In the genomic region with DNA sequence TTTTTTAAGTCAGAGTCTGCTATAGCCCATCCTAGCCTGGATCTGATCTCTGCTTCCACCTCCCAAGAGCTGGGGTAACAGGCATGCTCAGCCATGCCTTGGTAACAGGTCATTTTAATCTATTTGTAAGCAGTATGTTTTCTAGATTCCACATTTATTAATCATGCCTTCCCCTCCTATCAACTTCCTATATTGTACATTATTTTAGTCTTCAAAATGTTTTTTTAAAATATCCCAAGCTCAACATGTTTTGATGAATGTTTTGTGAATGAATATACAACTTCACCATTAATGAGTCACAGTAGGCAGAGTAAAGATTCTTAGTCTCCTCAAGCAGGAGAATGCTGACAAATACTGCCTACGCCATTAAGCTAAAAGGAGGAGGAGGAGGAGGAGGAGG, we compare ENCODE assay signal across 32 mouse cellular contexts. TPM values are rescaled to one million over a fixed set of nuclear protein-coding genes. Genes with fewer than 3 reads are reported as not detected.
DNase-seq lines count a peak whose midpoint lies in the region; ATAC-seq and TF ChIP-seq lines count a peak whose summit lies in the region.
"Had no signal": no experiment of that assay in that cellular context is flagged by ENCODE, and none has a peak within 500 bp of the region (broad histone marks: within the 10 kb centered on the region; RNA-seq: fewer than 3 reads in every experiment).

No protein-coding gene starts in this region.

- peaks cover 18% of the 10 kb centered on the region for H3K4me1 ChIP-seq in intestine, embryonic 14.5 days (replicated peaks; ENCODE audit: control insufficient read depth, insufficient read depth, low read length)
- peaks cover 8% of the 10 kb centered on the region; the same call in 1 of the 2 replicates for H3K4me1 ChIP-seq in intestine, postnatal 0 days (replicated peaks; ENCODE audit: control insufficient read depth, insufficient read depth, low read length)
- 0 out of 2 replicates have a peak, but pooled peaks cover 5% of the 10 kb centered on the region for H3K4me1 ChIP-seq in hindbrain, embryonic 14.5 days (replicated peaks; ENCODE audit: control insufficient read depth, insufficient read depth, low read length)

- 33% methylated on average over 1 of the region's 1 CpGs for WGBS in intestine, embryonic 14.5 days
- WGBS in intestine, postnatal 0 days = 70% methylated on average over 1 of the region's 1 CpGs
- WGBS in macrophage (ENCODE audit: missing documents) = no CpG with 5 or more reads among the region's 1 CpGs
- no CpG with 5 or more reads among the region's 1 CpGs for WGBS in hindbrain, embryonic 14.5 days

- DNase-seq in intestine, embryonic 14.5 days (ENCODE audit: low spot score) = peak; percentile 28
- peak; percentile 61 for DNase-seq in 3T3-L1 (ENCODE audit: low read depth, low spot score)
- DNase-seq in NIH3T3 (ENCODE audit: low read depth) = peak; percentile 60
- DNase-seq in thymus, adult 18-20 months = no peak
- DNase-seq in hindbrain, embryonic 14.5 days (ENCODE audit: low spot score) = no peak
- DNase-seq: adrenal gland, postnatal 10 days; adrenal gland, postnatal 36 days; cerebellum, adult 11-12 months; cerebellum, adult 8-10 months; cerebellum, postnatal 10 days; cerebellum, postnatal 36 days; embryo, embryonic 11 days; gastrocnemius, postnatal 10 days; gastrocnemius, postnatal 36 days; heart, postnatal 36 days had no signal

- H3K4me3 ChIP-seq in intestine, embryonic 14.5 days (ENCODE audit: low read depth, low read length) = no peak overlapping the region
- no peak overlapping the region for H3K4me3 ChIP-seq in intestine, postnatal 0 days (ENCODE audit: low read depth, low read length)
- no peak overlapping the region for H3K4me3 ChIP-seq in macrophage (ENCODE audit: inconsistent target)
- no peak overlapping the region for H3K4me3 ChIP-seq in hindbrain, embryonic 14.5 days (replicated peaks; ENCODE audit: low read length)
- H3K4me3 ChIP-seq: embryonic facial prominence, embryonic 10.5 days; embryonic facial prominence, embryonic 13.5 days; forebrain, embryonic 10.5 days; forebrain, embryonic 13.5 days; hindbrain, embryonic 10.5 days; hindbrain, embryonic 13.5 days had no signal

- no peaks in the 10 kb centered on the region for H3K27me3 ChIP-seq in intestine, embryonic 14.5 days (replicated peaks; ENCODE audit: control insufficient read depth, insufficient read depth, low read length)
- H3K27me3 ChIP-seq in intestine, postnatal 0 days (replicated peaks; ENCODE audit: control insufficient read depth, insufficient read depth, low read length) = no peaks in the 10 kb centered on the region
- no peaks in the 10 kb centered on the region for H3K27me3 ChIP-seq in hindbrain, embryonic 14.5 days (ENCODE audit: control insufficient read depth, insufficient read depth, low read length)
- H3K27me3 ChIP-seq: embryonic facial prominence, embryonic 13.5 days; forebrain, embryonic 13.5 days; hindbrain, embryonic 13.5 days; Patski had no signal

- no peak overlapping the region for H3K9ac ChIP-seq in intestine, embryonic 14.5 days (ENCODE audit: low read length)
- H3K9ac ChIP-seq in intestine, postnatal 0 days (ENCODE audit: low read depth, low read length) = no peak overlapping the region
- H3K9ac ChIP-seq in hindbrain, embryonic 14.5 days = no peak overlapping the region
- H3K9ac ChIP-seq: embryonic facial prominence, embryonic 13.5 days; forebrain, embryonic 13.5 days; hindbrain, embryonic 13.5 days had no signal

- ATAC-seq in intestine, embryonic 14.5 days (replicated peaks; ENCODE audit: low FRiP score, low TSS enrichment, low read depth) = no peak
- no peak for ATAC-seq in intestine, postnatal 0 days
- no peak for ATAC-seq in hindbrain, embryonic 14.5 days (ENCODE audit: low FRiP score)
- ATAC-seq: CD4-positive, CD25-positive, alpha-beta regulatory T cell, adult 4 months; forebrain, embryonic 13.5 days; forebrain, embryonic 16.5 days; hindbrain, postnatal 0 days; inflammation-experienced regulatory T-cells, adult 6 months; Patski had no signal

- no peak for TF ChIP-seq CTCF in intestine, postnatal 0 days (IDR thresholded peaks at IDR 0.05; ENCODE audit: low read depth)

- H3K36me3 ChIP-seq in intestine, embryonic 14.5 days (ENCODE audit: control insufficient read depth, insufficient read depth, low read length) = no peaks in the 10 kb centered on the region
- no peaks in the 10 kb centered on the region for H3K36me3 ChIP-seq in intestine, postnatal 0 days (ENCODE audit: control insufficient read depth, insufficient read depth)
- no peaks in the 10 kb centered on the region for H3K36me3 ChIP-seq in macrophage (ENCODE audit: inconsistent target)
- H3K36me3 ChIP-seq in hindbrain, embryonic 14.5 days (replicated peaks; ENCODE audit: control insufficient read depth, insufficient read depth) = no peaks in the 10 kb centered on the region
- H3K36me3 ChIP-seq: embryonic facial prominence, embryonic 10.5 days; embryonic facial prominence, embryonic 13.5 days; forebrain, embryonic 10.5 days; hindbrain, embryonic 10.5 days; hindbrain, embryonic 13.5 days had no signal

- H3K27ac ChIP-seq in intestine, embryonic 14.5 days (ENCODE audit: low read depth) = no peak overlapping the region
- no peak overlapping the region for H3K27ac ChIP-seq in intestine, postnatal 0 days (ENCODE audit: low read depth, low read length)
- 0 out of 2 replicates have a peak overlapping the region, but pooled peaks have one; percentile 7 for H3K27ac ChIP-seq in macrophage
- no peak overlapping the region for H3K27ac ChIP-seq in hindbrain, embryonic 14.5 days
- H3K27ac ChIP-seq: embryonic facial prominence, embryonic 10.5 days; embryonic facial prominence, embryonic 13.5 days; forebrain, embryonic 10.5 days; forebrain, embryonic 13.5 days; hindbrain, embryonic 10.5 days; hindbrain, embryonic 13.5 days; hindbrain, postnatal 0 days had no signal

- no peaks in the 10 kb centered on the region for H3K9me3 ChIP-seq in intestine, embryonic 14.5 days (ENCODE audit: control insufficient read depth, low read length)
- no peaks in the 10 kb centered on the region for H3K9me3 ChIP-seq in intestine, postnatal 0 days (ENCODE audit: control insufficient read depth)
- no peaks in the 10 kb centered on the region for H3K9me3 ChIP-seq in hindbrain, embryonic 14.5 days (ENCODE audit: control insufficient read depth, low read length)
- H3K9me3 ChIP-seq: embryonic facial prominence, embryonic 10.5 days; embryonic facial prominence, embryonic 13.5 days; forebrain, embryonic 10.5 days; forebrain, embryonic 13.5 days; hindbrain, embryonic 10.5 days; hindbrain, embryonic 13.5 days had no signal

- H3K4me2 ChIP-seq in intestine, embryonic 14.5 days (ENCODE audit: low read length) = no peak overlapping the region
- H3K4me2 ChIP-seq in intestine, postnatal 0 days (replicated peaks; ENCODE audit: low read depth) = no peak overlapping the region
- no peak overlapping the region for H3K4me2 ChIP-seq in hindbrain, embryonic 14.5 days (replicated peaks)
- H3K4me2 ChIP-seq: embryonic facial prominence, embryonic 13.5 days; forebrain, embryonic 13.5 days; heart, embryonic 11.5 days; hindbrain, embryonic 13.5 days had no signal

- H3K79me2 ChIP-seq in macrophage (ENCODE audit: inconsistent target) = peaks cover 7% of the 10 kb centered on the region; the same call in 1 of the 2 replicates

RNA-seq across cellular contexts. Expression of a gene that starts 42.0 kb away (rescaled TPM):
- 0.13 and 0.14 TPM in 2 replicates for polyA plus RNA-seq in intestine, embryonic 14.5 days (2014; fragmentation: Nextera tagmentation; extraction: Ambion mirVana)
- polyA plus RNA-seq in intestine, postnatal 0 days (2015; fragmentation: Nextera tagmentation; extraction: Ambion mirVana) = 8.4 TPM in 2 replicates
- total RNA-seq in macrophage (2018; cell fraction: chromatin; rRNA removed) = 1 to 10 TPM in 2 of 26 experiments, under 1 TPM in 8, not detected in 16; 0.19 to 1.9 (median 0.50) TPM
- under 1 TPM in 21 of 26 experiments, not detected in 5; 0.03 to 0.20 (median 0.11) TPM for total RNA-seq in macrophage (2018; cell fraction: cytosol; rRNA removed)
- 1 to 10 TPM in 3 of 26 experiments, under 1 TPM in 10, not detected in 13; 0.21 to 4.2 (median 0.47) TPM for total RNA-seq in macrophage (2018; cell fraction: nucleus; rRNA removed)
- polyA plus RNA-seq in macrophage (2018) = not detected in 3 replicates
- 0.65 and 1.1 TPM in 2 replicates for polyA plus RNA-seq in hindbrain, embryonic 14.5 days (2014; fragmentation: Nextera tagmentation; extraction: Ambion mirVana)
- total RNA-seq: granulocyte monocyte progenitor cell, adult 5-6 weeks; MEL had no signal
- polyA plus RNA-seq: C2C12; CD4-positive, CD25-positive, alpha-beta regulatory T cell, adult 4 months; embryonic facial prominence, embryonic 13.5 days; forebrain, embryonic 10.5 days; forebrain, embryonic 13.5 days; hindbrain, embryonic 10.5 days; inflammation-experienced regulatory T-cells, adult 6 months had no signal

Comparison
In these comparisons a context has a peak if more than half of its experiments do, and no peak if none do; other contexts are left out.
1. DNase-seq: peak in intestine, embryonic 14.5 days (single experiment), 3T3-L1 (single experiment) and NIH3T3 (single experiment); none in thymus, adult 18-20 months (0 of 2) and hindbrain, embryonic 14.5 days (single experiment).